Mouse (Mus musculus) embryo, embryonic 10.5 days (tissue): ENCODE measurements around the gene Ccr3.
"Not testable (repeated sequence)": the region's sequence is repeated elsewhere in the genome, so short reads cannot be mapped to it uniquely, and the experiment has no call there.

ENCODE experiments used
- DNase-seq: peaks from one replicate; pipeline ENCODE4 v3.0.0-alpha.2; 2015; ENCODE audit warnings: low spot score

The Ccr3 gene

GRCm38 (mm10) chr9:124053532-124053931, 31.8 kb downstream of the Ccr3 start:
- no peak for DNase-seq

- no peak for DNase-seq
Measured at GRCm38 (mm10) chr9:124056158-124056709, 34.5 kb downstream of the Ccr3 start.

- DNase-seq = no peak
Measured at GRCm38 (mm10) chr9:124059660-124060352, 38.0 kb downstream of the Ccr3 start.

- not testable (repeated sequence) for DNase-seq
Measured at GRCm38 (mm10) chr9:124061474-124062432, 40.0 kb downstream of the Ccr3 start.

GRCm38 (mm10) chr9:124066572-124067103, 44.9 kb downstream of the Ccr3 start:
- no peak for DNase-seq

DNA sequence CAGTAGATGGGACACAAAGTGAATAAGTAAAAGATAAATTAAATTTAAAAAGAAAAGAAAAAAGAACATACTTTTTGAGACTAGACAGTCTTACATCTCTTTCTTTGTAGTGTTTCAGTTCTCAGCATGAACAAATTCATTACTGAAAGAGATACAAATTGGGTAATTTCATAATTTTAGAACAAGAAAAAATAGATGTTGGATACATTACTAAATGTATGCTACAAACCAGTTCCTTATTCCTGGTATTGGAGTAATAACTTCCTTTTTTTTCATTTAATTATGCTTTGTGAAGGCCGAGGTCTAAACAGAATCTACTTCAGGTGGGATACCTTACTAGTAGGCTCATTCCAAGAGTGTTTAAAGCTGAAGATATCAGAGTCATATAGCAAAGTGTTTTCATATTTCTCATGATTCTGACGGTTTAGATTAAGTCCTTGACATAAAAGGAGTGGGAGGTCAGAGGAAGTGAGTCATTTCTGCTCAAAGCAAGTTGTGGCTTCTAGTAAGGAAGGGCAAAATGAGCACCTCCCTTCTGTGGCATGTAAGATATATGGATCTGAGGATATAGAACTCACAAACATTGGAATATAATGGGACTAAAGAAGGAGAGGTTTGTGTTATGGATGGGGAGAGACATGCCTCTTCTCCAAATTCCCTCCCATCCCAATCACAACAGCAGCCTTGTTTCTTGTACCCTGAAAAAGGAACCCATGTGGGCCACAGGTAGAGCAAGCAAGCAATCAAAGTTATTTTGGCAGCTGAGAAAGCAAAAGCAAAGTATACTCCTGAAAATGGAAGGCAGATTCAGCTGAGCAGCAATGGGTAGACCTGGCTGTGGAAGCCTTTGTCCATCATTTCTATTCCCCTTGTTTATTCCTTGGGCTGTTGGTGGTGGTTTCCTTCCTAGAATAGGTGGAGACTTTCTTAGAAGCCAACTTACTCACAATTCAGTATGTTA, 46.6 kb downstream of the Ccr3 start:
- no peak for DNase-seq

DNA sequence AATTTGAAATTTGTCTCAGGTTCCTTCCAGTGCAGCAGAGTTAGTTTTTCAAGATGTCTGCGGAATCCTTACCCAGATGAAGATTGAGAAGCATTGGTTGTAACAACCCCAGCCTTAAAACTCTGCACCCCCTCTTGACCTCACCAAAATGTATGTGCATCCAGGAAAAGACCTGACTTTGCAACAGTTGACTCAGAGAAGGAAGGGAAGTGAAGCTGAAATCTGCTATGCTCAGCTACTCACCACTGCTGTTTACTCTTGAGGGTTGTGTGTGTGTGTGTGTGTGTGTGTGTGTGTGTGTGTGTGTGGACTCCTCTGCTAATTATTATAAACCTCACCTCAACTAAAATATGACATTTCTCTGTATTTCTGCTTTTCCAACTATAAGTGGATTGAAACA, 49.7 kb downstream of the Ccr3 start:
- DNase-seq = no peak

- DNase-seq = no peak
Measured at GRCm38 (mm10) chr9:124079803-124080202, 58.0 kb downstream of the Ccr3 start.

- DNase-seq = not testable (repeated sequence)
Measured at GRCm38 (mm10) chr9:124080471-124080870, 58.7 kb downstream of the Ccr3 start.
